Mouse (Mus musculus) C3H10T1/2 (cell line): Measurements from ENCODE around the gene Pfkfb1. TPM values are rescaled to one million over a fixed set of nuclear protein-coding genes. Genes with fewer than 3 reads are reported as not detected.

Experiments used
- polyA plus RNA-seq, 2 experiments: library from polyadenylated mRNA; unstranded; fragments of >200 nt; fragmentation: generic; extraction: Trizol; gene quantifications; one replicate each; pipeline ENCODE4 v1.2.1; 2012; ENCODE audit warnings: missing spikeins in 2 of 2

Pfkfb1 gene
- 1 to 10 TPM; 1.5 to 2.5 TPM for polyA plus RNA-seq

DNA sequence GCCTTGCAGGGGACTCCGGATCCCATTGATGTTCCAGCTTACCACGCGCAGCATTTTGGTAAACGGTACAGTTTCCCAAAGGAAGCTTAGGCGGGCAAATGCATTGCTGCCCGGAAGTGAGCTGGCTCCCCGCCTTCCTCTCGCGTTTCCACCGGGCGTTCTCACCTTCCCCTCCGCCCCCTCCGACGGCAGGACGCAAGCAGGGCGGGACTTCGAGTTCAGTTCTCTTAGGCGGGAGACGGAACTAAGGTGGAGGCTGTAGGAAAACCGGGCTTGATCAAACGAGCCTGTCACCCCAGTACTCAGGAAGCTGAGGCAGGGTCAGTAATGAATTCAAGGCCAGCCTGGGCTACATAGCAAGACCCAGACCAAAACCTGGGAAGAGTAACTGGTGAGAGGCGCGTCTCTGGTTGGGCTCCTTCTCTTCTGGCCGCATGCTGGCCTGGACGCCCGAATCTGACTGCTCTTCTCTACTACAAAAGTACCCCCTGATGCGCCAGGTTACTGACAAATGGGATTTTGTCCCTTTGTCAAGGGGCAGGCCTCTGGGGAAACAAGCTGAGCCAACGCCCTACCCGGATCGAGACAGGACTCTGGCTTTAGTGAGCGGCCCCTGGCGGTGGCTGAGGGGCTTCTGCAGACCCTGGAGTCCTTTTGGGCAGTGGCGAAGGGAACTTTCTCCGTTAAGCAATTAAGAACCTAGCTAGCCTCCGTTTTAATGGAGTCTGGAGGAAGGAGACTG is at the start of gene Pfkfb1:
Pfkfb1 (plus strand) TSS at position 207 of the 742 bp plus-strand sequence.

GRCm38 (mm10) chrX:150547239-150547638 is 40.8 kb upstream of the Pfkfb1 start, which contains the start of gene Alas2:
Alas2 (plus strand) TSS chrX:150547375.

GRCm38 (mm10) chrX:150589696-150590095 is 1.7 kb downstream of the Pfkfb1 start, which contains the start of gene Apex2:
Apex2 (minus strand) TSS chrX:150589868.

DNA sequence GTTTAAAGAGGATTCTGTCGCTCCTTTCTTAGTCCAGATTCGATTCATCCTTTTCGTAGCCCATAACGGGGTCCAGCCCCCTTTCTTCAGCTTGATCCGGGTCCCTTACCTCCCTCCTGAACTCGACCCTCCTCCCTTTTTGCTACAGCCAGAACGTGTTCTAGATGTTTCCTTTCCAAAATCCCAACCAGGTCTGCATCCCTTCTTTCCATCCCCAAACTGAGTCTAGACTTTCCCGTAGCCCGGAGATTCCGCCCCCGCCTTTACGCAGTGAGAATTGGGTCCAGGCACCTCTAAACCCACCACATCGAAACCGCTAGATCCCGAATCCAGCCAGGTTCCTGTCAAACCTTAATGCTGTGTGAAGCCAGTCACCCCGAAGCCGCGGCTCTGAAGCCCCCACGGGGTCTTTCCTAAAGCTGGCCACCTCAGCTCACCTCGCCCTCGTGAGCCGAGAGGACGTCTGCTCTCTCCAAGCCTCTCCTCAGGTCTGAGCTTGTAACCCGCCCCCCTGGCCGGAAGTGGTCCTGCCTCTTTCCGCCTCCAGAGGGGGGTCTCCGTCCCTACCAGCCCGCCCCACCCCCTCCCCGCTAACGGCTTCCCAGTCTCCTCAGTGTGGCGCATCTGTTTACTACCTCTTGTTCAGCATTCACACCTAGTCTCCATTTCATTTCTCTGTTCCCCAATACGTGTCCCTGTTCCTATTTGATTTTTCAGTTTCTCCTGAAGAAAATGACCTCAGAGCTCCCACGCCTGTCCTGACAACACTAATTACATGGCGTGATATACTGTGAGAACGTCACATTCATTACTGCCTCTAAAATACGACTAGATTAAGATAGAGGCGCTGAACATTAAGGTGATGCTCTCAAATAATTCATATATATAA is 69.1 kb downstream of the Pfkfb1 start, which contains the start of gene Tro:
Tro (minus strand) TSS at position 676 of the 889 bp plus-strand sequence.

Other genes with a start within 250 kb of the Pfkfb1 start
- gene Tmem29, start 129.1 kb upstream of the Pfkfb1 start, polyA plus RNA-seq, result 10 to 100 TPM in 1 of 2 experiments, 1 to 10 TPM in 1; 2.3 to 16.8 TPM
- under 1 TPM in 1 of 2 experiments, not detected in 1; 0.80 TPM for gene Alas2, start 40.9 kb upstream of the Pfkfb1 start, polyA plus RNA-seq
- gene Apex2, start 1.6 kb downstream of the Pfkfb1 start, polyA plus RNA-seq, result 10 to 100 TPM in 1 of 2 experiments, 1 to 10 TPM in 1; 9.0 to 19.3 TPM
- under 1 TPM in 1 of 2 experiments, not detected in 1; 0.11 TPM for gene Tro, start 69.4 kb downstream of the Pfkfb1 start, polyA plus RNA-seq
- gene Maged2, start 226.1 kb downstream of the Pfkfb1 start, polyA plus RNA-seq, result 100 to 1,000 TPM in 1 of 2 experiments, 10 to 100 TPM in 1; 24.2 to 432 TPM